Mouse (Mus musculus): Measurements from ENCODE around the gene Elavl2. TPM values are rescaled to one million over a fixed set of nuclear protein-coding genes. Genes with fewer than 3 reads are reported as not detected.

Gene Elavl2
- total and polyA plus RNA-seq, 2 experiments: not detected

GRCm38 (mm10) chr4:91230439-91230863, 170.1 kb downstream of the Elavl2 start:
- Histone ChIP-seq H3K4me1 (ENCODE audit: control insufficient read depth, insufficient read depth, low read length) (no peaks in the 10 kb centered on the region), H3K79me2 (ENCODE audit: control insufficient read depth, insufficient read depth, low read length) (no peaks in the 10 kb centered on the region), H3K36me3 (ENCODE audit: control insufficient read depth, insufficient read depth, low read length) (no peaks in the 10 kb centered on the region), H3K9ac (ENCODE audit: low read depth, low read length) (no peak overlapping the region), H3K4me3 (ENCODE audit: insufficient read depth, low read depth, low read length) (no peak overlapping the region), H3K27me3 (ENCODE audit: control insufficient read depth, insufficient read depth, low read length) (no peaks in the 10 kb centered on the region), H3K27ac (replicated peaks; ENCODE audit: insufficient read depth, low read depth, low read length) (no peak overlapping the region)
- 85% methylated on average over 1 of the region's 1 CpGs for WGBS
- TF ChIP-seq POLR2A (IDR thresholded peaks at IDR 0.05; ENCODE audit: extremely low read depth, insufficient read depth, low read length): no peak
- no peak for TF ChIP-seq CTCF (IDR thresholded peaks at IDR 0.05; ENCODE audit: low read depth, low read length)
- DNase-seq (ENCODE audit: extremely low read depth, low read depth, low spot score): no peak

- 69% methylated on average over 3 of the region's 3 CpGs for WGBS
- Histone ChIP-seq H3K79me2 (ENCODE audit: control insufficient read depth, insufficient read depth, low read length) (no peaks in the 10 kb centered on the region), H3K27me3 (ENCODE audit: control insufficient read depth, insufficient read depth, low read length) (no peaks in the 10 kb centered on the region), H3K36me3 (ENCODE audit: control insufficient read depth, insufficient read depth, low read length) (no peaks in the 10 kb centered on the region), H3K9ac (ENCODE audit: low read depth, low read length) (no peak overlapping the region), H3K4me1 (ENCODE audit: control insufficient read depth, insufficient read depth, low read length) (no peaks in the 10 kb centered on the region), H3K27ac (replicated peaks; ENCODE audit: insufficient read depth, low read depth, low read length) (no peak overlapping the region), H3K4me3 (ENCODE audit: insufficient read depth, low read depth, low read length) (no peak overlapping the region)
- no peak for DNase-seq (ENCODE audit: extremely low read depth, low read depth, low spot score)
- no peak for TF ChIP-seq POLR2A (IDR thresholded peaks at IDR 0.05; ENCODE audit: extremely low read depth, insufficient read depth, low read length)
- TF ChIP-seq CTCF (IDR thresholded peaks at IDR 0.05; ENCODE audit: low read depth, low read length): no peak
Observed at GRCm38 (mm10) chr4:91228341-91228740, 172.2 kb downstream of the Elavl2 start.

DNA sequence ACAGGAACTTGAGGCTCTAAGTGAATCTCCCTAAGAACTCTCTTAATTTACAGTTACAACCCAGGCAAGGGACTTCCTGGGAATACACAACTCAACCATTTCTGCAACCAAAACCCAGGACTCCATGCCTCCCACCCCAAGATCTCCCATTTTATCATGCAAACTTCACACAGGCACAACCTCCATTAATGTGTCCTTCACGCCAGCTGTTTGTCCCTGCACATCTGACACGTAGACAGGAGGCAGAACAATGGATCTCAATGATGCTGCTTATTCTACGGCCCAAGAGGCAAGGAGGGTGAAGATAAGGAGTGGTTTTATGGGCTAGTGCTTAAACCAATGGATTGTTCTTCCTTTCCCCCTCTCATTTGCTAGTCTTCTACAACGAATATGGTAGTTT, 176.8 kb downstream of the Elavl2 start:
- TF ChIP-seq POLR2A (IDR thresholded peaks at IDR 0.05; ENCODE audit: extremely low read depth, insufficient read depth, low read length) (no peak), CTCF (IDR thresholded peaks at IDR 0.05; ENCODE audit: low read depth, low read length) (no peak)

DNA sequence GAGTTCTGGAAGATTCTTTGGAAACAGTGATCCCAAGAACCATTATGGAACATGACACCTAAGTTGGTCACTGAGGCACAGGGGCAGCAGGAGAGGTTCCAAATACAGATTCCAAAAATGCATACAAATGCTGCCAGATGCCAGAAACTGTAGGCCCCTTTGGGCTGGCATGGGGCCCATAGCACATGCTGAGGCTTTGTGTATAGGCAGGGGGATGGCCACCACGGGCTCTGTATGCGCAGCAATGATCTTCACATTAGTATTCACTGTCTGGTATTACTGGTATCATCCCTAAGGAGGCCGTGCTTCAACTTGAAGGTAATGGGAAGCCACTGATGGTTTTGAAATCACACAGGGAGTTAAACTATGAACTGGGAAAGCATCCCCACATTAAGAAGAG, 181.3 kb downstream of the Elavl2 start:
- DNase-seq (ENCODE audit: extremely low read depth, low read depth, low spot score): no peak
- Histone ChIP-seq H3K4me3 (ENCODE audit: insufficient read depth, low read depth, low read length) (no peak overlapping the region), H3K27ac (replicated peaks; ENCODE audit: insufficient read depth, low read depth, low read length) (no peak overlapping the region), H3K4me1 (ENCODE audit: control insufficient read depth, insufficient read depth, low read length) (no peaks in the 10 kb centered on the region), H3K27me3 (ENCODE audit: control insufficient read depth, insufficient read depth, low read length) (no peaks in the 10 kb centered on the region), H3K9ac (ENCODE audit: low read depth, low read length) (no peak overlapping the region), H3K36me3 (ENCODE audit: control insufficient read depth, insufficient read depth, low read length) (no peaks in the 10 kb centered on the region), H3K79me2 (ENCODE audit: control insufficient read depth, insufficient read depth, low read length) (no peaks in the 10 kb centered on the region)
- TF ChIP-seq CTCF (IDR thresholded peaks at IDR 0.05; ENCODE audit: low read depth, low read length) (no peak), POLR2A (IDR thresholded peaks at IDR 0.05; ENCODE audit: extremely low read depth, insufficient read depth, low read length) (no peak)
- WGBS: 83% methylated on average over 3 of the region's 3 CpGs

More for the DNA sequence above, 176.8 kb downstream of the Elavl2 start:
- no peak overlapping the region for H3K9ac ChIP-seq (ENCODE audit: low read depth, low read length)
- no peak overlapping the region for H3K4me3 ChIP-seq (ENCODE audit: insufficient read depth, low read depth, low read length)
- H3K4me1 ChIP-seq (ENCODE audit: control insufficient read depth, insufficient read depth, low read length): no peaks in the 10 kb centered on the region
- no peak for DNase-seq (ENCODE audit: extremely low read depth, low read depth, low spot score)
- H3K27me3 ChIP-seq (ENCODE audit: control insufficient read depth, insufficient read depth, low read length): no peaks in the 10 kb centered on the region
- H3K27ac ChIP-seq (replicated peaks; ENCODE audit: insufficient read depth, low read depth, low read length): no peak overlapping the region
- H3K79me2 ChIP-seq (ENCODE audit: control insufficient read depth, insufficient read depth, low read length): no peaks in the 10 kb centered on the region
- 66% methylated on average over 4 of the region's 4 CpGs for WGBS
- no peaks in the 10 kb centered on the region for H3K36me3 ChIP-seq (ENCODE audit: control insufficient read depth, insufficient read depth, low read length)

DNA sequence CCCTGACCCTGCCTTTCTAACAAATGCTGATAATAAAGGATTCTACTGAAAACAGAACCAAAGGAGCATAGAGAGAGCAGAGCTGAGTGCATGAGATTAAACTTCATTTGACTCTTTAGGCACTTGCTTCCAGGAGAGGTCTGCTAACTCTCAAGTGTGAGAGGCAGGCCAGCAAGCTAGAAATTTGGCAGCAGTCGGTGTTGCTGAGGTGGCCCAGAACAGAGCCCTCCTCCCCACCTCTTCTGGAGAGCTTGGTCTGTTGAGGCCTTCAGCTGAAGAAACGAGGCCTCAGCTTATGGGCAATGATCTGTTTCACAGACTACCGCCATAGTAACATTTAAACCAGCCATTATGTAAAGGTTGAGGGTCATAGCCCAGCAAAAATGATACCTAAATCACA, 186.7 kb downstream of the Elavl2 start:
- no peak overlapping the region for H3K27ac ChIP-seq (replicated peaks; ENCODE audit: insufficient read depth, low read depth, low read length)
- H3K4me1 ChIP-seq (ENCODE audit: control insufficient read depth, insufficient read depth, low read length): no peaks in the 10 kb centered on the region
- TF ChIP-seq POLR2A (IDR thresholded peaks at IDR 0.05; ENCODE audit: extremely low read depth, insufficient read depth, low read length): no peak
- no peak for TF ChIP-seq CTCF (IDR thresholded peaks at IDR 0.05; ENCODE audit: low read depth, low read length)
- no peaks in the 10 kb centered on the region for H3K36me3 ChIP-seq (ENCODE audit: control insufficient read depth, insufficient read depth, low read length)
- H3K27me3 ChIP-seq (ENCODE audit: control insufficient read depth, insufficient read depth, low read length): no peaks in the 10 kb centered on the region
- no peak overlapping the region for H3K4me3 ChIP-seq (ENCODE audit: insufficient read depth, low read depth, low read length)
- no peak for DNase-seq (ENCODE audit: extremely low read depth, low read depth, low spot score)
- H3K9ac ChIP-seq (ENCODE audit: low read depth, low read length): no peak overlapping the region
- WGBS: 75% methylated on average over 3 of the region's 3 CpGs
- no peaks in the 10 kb centered on the region for H3K79me2 ChIP-seq (ENCODE audit: control insufficient read depth, insufficient read depth, low read length)

DNA sequence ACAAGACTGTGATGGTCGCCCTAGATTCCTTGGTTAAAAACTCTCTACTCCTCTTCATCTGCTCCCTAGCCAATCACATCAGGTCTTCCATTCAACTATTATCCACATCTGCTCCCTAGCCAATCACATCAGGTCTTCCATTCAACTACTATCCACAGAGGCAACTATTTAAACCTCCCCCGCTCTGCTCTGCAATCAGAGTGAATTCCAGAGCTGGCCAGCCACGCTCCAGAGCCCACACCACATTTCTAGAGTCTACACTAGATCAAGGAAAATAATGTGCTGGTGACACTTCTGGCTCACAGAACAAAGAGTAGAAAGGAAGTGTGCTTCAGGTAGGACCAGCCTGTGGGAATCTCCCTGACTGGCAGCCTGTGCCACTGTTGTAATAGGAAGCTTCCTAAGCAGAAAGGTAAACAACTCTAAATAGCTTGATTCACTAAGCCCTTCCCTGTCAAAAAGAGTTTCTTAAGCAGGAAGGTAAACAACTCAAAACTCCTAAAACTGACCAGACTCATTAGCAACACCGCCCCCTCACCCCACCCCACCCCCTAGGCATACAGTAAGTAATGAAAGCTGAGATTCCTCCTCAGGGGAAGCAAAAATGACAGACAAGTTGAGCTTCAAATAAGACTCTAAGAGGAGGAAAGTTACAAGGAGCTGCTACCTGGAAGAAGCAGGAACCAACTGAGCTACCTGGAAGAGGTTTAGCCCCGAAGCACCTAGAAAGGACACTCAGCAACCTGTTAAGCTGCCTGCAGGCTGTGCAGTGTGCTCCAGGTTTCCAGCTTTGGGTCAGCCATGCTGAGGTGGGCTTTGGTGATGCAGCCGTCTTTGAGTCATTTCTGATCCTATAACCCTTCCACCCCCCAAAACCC, 191.9 kb downstream of the Elavl2 start:
- no peaks in the 10 kb centered on the region for H3K36me3 ChIP-seq (ENCODE audit: control insufficient read depth, insufficient read depth, low read length)
- H3K4me1 ChIP-seq (ENCODE audit: control insufficient read depth, insufficient read depth, low read length): no peaks in the 10 kb centered on the region
- no peaks in the 10 kb centered on the region for H3K27me3 ChIP-seq (ENCODE audit: control insufficient read depth, insufficient read depth, low read length)
- H3K27ac ChIP-seq (replicated peaks; ENCODE audit: insufficient read depth, low read depth, low read length): no peak overlapping the region
- no peak overlapping the region for H3K9ac ChIP-seq (ENCODE audit: low read depth, low read length)
- no peak overlapping the region for H3K4me3 ChIP-seq (ENCODE audit: insufficient read depth, low read depth, low read length)
- 31% methylated on average over 6 of the region's 6 CpGs for WGBS
- H3K79me2 ChIP-seq (ENCODE audit: control insufficient read depth, insufficient read depth, low read length): no peaks in the 10 kb centered on the region
- TF ChIP-seq CTCF (IDR thresholded peaks at IDR 0.05; ENCODE audit: low read depth, low read length) (no peak), POLR2A (IDR thresholded peaks at IDR 0.05; ENCODE audit: extremely low read depth, insufficient read depth, low read length) (no peak)
- no peak for DNase-seq (ENCODE audit: extremely low read depth, low read depth, low spot score)

Data from liver, adult 2 months (tissue).